ENCODE assay signal across 15 mouse cellular contexts in genomic region chr5:100567258-100568032, GRCm38 (mm10). TPM values are rescaled to one million over a fixed set of nuclear protein-coding genes. Genes with fewer than 3 reads are reported as not detected.
DNase-seq lines count a peak whose midpoint lies in the region; ATAC-seq lines count a peak whose summit lies in the region.
"Had no signal": no experiment of that assay in that cellular context is flagged by ENCODE, and none has a peak within 500 bp of the region (broad histone marks: within the 10 kb centered on the region; RNA-seq: fewer than 3 reads in every experiment).

No protein-coding gene starts in this region.

- H3K9ac ChIP-seq in intestine, embryonic 14.5 days (ENCODE audit: low read length), result no peak overlapping the region
- H3K9ac ChIP-seq: limb, embryonic 12.5 days had no signal

- peak; percentile 26; the same call in 1 of the 2 replicates for ATAC-seq in intestine, embryonic 14.5 days (replicated peaks; ENCODE audit: low FRiP score, low TSS enrichment, low read depth)
- ATAC-seq: CD4-positive, CD25-positive, alpha-beta regulatory T cell, adult 4 months; midbrain, embryonic 16.5 days had no signal

- no peaks in the 10 kb centered on the region for H3K27me3 ChIP-seq in intestine, embryonic 14.5 days (replicated peaks; ENCODE audit: control insufficient read depth, insufficient read depth, low read length)
- H3K27me3 ChIP-seq: limb, embryonic 12.5 days had no signal

- peak; percentile 29 for DNase-seq in ES-CJ7 (ENCODE audit: low read depth, low spot score)
- DNase-seq in intestine, embryonic 14.5 days (ENCODE audit: low spot score), result no peak
- DNase-seq in kidney, postnatal 10 days, result peak; percentile 61
- peak; percentile 40 for DNase-seq in lung, postnatal 36 days
- no peak for DNase-seq in spleen, adult 12 weeks (ENCODE audit: low spot score)
- no peak for DNase-seq in spleen, adult 18-20 months
- no peak for DNase-seq in thymus, postnatal 10 days (ENCODE audit: low spot score in 2 of 2)
- DNase-seq: cerebellum, postnatal 36 days; layer of hippocampus, adult 9-11 months; thymus, adult 18-20 months had no signal

- WGBS in intestine, embryonic 14.5 days, result 29% methylated on average over 13 of the region's 13 CpGs

- peaks cover 11% of the 10 kb centered on the region for H3K4me1 ChIP-seq in intestine, embryonic 14.5 days (replicated peaks; ENCODE audit: control insufficient read depth, insufficient read depth, low read length)
- H3K4me1 ChIP-seq: limb, embryonic 12.5 days had no signal

- peak overlapping the region; percentile 36 for H3K4me2 ChIP-seq in intestine, embryonic 14.5 days (ENCODE audit: low read length)
- H3K4me2 ChIP-seq: limb, embryonic 12.5 days had no signal

- no peak overlapping the region for H3K4me3 ChIP-seq in intestine, embryonic 14.5 days (ENCODE audit: low read depth, low read length)
- H3K4me3 ChIP-seq: heart, embryonic 10.5 days; hindbrain, embryonic 10.5 days; limb, embryonic 12.5 days had no signal

- no peaks in the 10 kb centered on the region for H3K9me3 ChIP-seq in intestine, embryonic 14.5 days (ENCODE audit: control insufficient read depth, low read length)
- H3K9me3 ChIP-seq: heart, embryonic 10.5 days; hindbrain, embryonic 10.5 days; limb, embryonic 12.5 days had no signal

- no peaks in the 10 kb centered on the region for H3K36me3 ChIP-seq in intestine, embryonic 14.5 days (ENCODE audit: control insufficient read depth, insufficient read depth, low read length)
- H3K36me3 ChIP-seq: heart, embryonic 10.5 days; hindbrain, embryonic 10.5 days; limb, embryonic 12.5 days had no signal

- peak overlapping the region; percentile 43 for H3K27ac ChIP-seq in intestine, embryonic 14.5 days (ENCODE audit: low read depth)
- H3K27ac ChIP-seq: heart, embryonic 10.5 days; hindbrain, embryonic 10.5 days; limb, embryonic 12.5 days had no signal

RNA-seq across cellular contexts. Expression of gene Plac8, which starts 4.6 kb away (rescaled TPM):
- 256 and 280 TPM in 2 replicates for polyA plus RNA-seq in intestine, embryonic 14.5 days (2014; fragmentation: Nextera tagmentation; extraction: Ambion mirVana)

RNA-seq across cellular contexts. Expression of gene Cops4, which starts 49.3 kb away (rescaled TPM):
- 183 and 189 TPM in 2 replicates for polyA plus RNA-seq in intestine, embryonic 14.5 days (2014; fragmentation: Nextera tagmentation; extraction: Ambion mirVana)

Comparison
In these comparisons a context has a peak if more than half of its experiments do, and no peak if none do; other contexts are left out.
1. DNase-seq: peak in ES-CJ7 (single experiment), kidney, postnatal 10 days (single experiment) and lung, postnatal 36 days (single experiment); none in intestine, embryonic 14.5 days (single experiment), spleen, adult 12 weeks (single experiment), spleen, adult 18-20 months (0 of 2) and thymus, postnatal 10 days (0 of 2).